Mouse (Mus musculus) megakaryocyte, embryonic 14.5 days (primary cell): ENCODE measurements around the gene Rai2. TPM values are rescaled to one million over a fixed set of nuclear protein-coding genes. Genes with fewer than 3 reads are reported as not detected.
"Not testable (repeated sequence)": the region's sequence is repeated elsewhere in the genome, so short reads cannot be mapped to it uniquely, and the experiment has no call there.

Experiments
- H3K27me3 ChIP-seq: replicated peaks from 2 replicates; pipeline ENCODE3; 2012; ENCODE audit warnings: inconsistent platforms
- H3K36me3 ChIP-seq: replicated peaks from 2 replicates; pipeline ENCODE3; 2012; ENCODE audit warnings: low read length, inconsistent platforms, mixed read lengths
- H3K4me1 ChIP-seq: 2 replicates; pipeline ENCODE4 v1.6.1; 2012; ENCODE audit warnings: inconsistent platforms
- H3K4me3 ChIP-seq: replicated peaks from 2 replicates; pipeline ENCODE3; 2012; ENCODE audit warnings: moderate library complexity, mild to moderate bottlenecking, inconsistent platforms
- H3K9me3 ChIP-seq: 2 replicates; pipeline ENCODE4 v1.6.1; 2012; ENCODE audit warnings: inconsistent platforms
- FLI1 ChIP-seq: IDR thresholded peaks from 2 replicates; pipeline ENCODE4 v1.6.1; 2012; ENCODE audit warnings: low read length, inconsistent platforms, mixed read lengths
- GATA1 ChIP-seq: IDR thresholded peaks from 3 replicates; pipeline ENCODE4 v1.6.1; 2012; ENCODE audit warnings: mixed read lengths, low read length, inconsistent platforms, borderline replicate concordance
- polyA plus RNA-seq: library from polyadenylated mRNA; stranded (reverse); fragments of >175 nt; gene quantifications from 2 replicates; pipeline ENCODE4 v1.2.3, GENCODE M21; 2012; ENCODE audit warnings: low replicate concordance; ENCODE audit not compliant: insufficient read depth

Gene Rai2
- polyA plus RNA-seq, 1 experiment = 0.66 TPM

DNA sequence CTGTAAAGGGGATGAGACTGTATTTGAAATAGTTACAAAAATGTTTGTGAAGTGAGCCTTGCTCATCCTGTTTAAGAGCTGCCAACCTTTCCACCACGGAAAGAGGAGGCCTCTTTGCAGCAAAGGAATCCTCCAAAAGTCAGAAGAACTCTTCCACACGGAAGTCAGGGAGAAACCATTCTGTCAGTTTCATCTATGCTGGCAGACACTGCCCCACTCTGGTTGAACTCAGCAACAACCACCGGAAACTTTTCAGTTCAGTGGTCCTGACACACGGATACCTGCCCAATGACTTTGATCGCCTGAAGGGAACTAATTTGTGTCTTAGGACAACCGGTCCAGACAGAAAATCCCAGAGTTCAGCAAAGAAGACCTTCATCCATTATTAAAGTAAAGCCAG, 73.3 kb downstream of the Rai2 start:
- Histone ChIP-seq H3K27me3 (peaks cover 20% of the 10 kb centered on the region), H3K4me1 (no peaks in the 10 kb centered on the region), H3K4me3 (no peak overlapping the region), H3K36me3 (no peaks in the 10 kb centered on the region), H3K9me3 (no peaks in the 10 kb centered on the region)
- TF ChIP-seq GATA1 (no peak), FLI1 (no peak)

DNA sequence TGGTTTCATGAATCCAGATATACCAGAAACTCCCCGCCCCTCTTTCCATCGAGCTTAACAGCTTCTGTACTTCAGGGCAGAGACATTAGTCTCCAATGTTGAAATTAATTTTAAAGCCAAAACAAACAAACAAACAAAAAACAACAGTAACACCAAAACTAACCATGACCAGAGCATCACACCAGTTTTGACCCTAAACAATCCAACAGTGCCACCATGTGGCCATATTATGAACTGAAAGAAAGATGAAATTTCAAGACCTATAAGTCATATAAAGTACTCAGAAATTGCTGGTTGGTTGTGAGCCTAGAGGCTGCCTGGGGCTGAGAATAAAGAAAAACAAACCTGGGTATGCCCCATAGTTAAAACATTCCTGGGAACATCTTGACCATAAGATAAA, 109.3 kb downstream of the Rai2 start:
- H3K27me3 ChIP-seq, H3K4me1 ChIP-seq, H3K9me3 ChIP-seq, H3K36me3 ChIP-seq, H3K4me3 ChIP-seq: not testable (repeated sequence)
